Comparison of ENCODE assay signal across 13 mouse cellular contexts in the genomic region with DNA sequence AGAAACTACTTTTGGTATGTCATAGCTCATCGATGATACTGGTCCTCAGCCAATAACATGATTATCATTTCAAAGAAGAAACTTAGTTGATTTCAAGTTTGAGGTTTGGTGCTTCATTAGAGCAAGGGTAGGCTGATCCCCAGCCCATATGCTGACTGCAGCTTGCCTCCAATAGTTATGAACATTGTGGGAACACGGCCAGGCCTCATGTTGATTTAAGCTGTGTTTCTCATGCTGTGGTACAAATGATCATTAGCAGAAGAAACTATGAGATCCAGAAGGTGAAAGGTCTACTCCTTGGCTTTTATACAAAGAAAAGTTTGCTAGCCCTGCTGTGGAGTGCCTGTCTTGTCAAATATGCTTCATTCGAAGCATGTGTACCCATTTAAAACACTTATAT. TPM values are rescaled to one million over a fixed set of nuclear protein-coding genes. Genes with fewer than 3 reads are reported as not detected.
DNase-seq lines count a peak whose midpoint lies in the region; ATAC-seq and TF ChIP-seq lines count a peak whose summit lies in the region.
"Had no signal": no experiment of that assay in that cellular context is flagged by ENCODE, and none has a peak within 500 bp of the region (broad histone marks: within the 10 kb centered on the region; RNA-seq: fewer than 3 reads in every experiment).

No protein-coding gene starts in this region.

- H3K27me3 ChIP-seq in lung, embryonic 14.5 days (ENCODE audit: insufficient read depth, low read length) = no peaks in the 10 kb centered on the region
- H3K27me3 ChIP-seq in lung, postnatal 0 days (replicated peaks; ENCODE audit: insufficient read depth, low read length) = no peaks in the 10 kb centered on the region
- H3K27me3 ChIP-seq in stomach, postnatal 0 days (ENCODE audit: control insufficient read depth, insufficient read depth, low read length) = no peaks in the 10 kb centered on the region
- H3K27me3 ChIP-seq: embryonic facial prominence, embryonic 12.5 days; limb, embryonic 12.5 days had no signal

- ATAC-seq in cerebellum, adult (ENCODE audit: insufficient number of reproducible peaks, low FRiP score, low TSS enrichment) = no peak; the same call in 1 of the 2 replicates
- no peak for ATAC-seq in lung, embryonic 14.5 days (ENCODE audit: insufficient read depth)
- ATAC-seq in lung, postnatal 0 days = no peak
- ATAC-seq in stomach, postnatal 0 days (ENCODE audit: low FRiP score, low TSS enrichment) = 0 out of 2 replicates have a peak, but pooled peaks have one; percentile 51
- ATAC-seq in megakaryocyte progenitor cell, adult 5-6 weeks (replicated peaks; ENCODE audit: poor library complexity) = no peak
- ATAC-seq in megakaryocyte-erythroid progenitor cell, adult 5-6 weeks (replicated peaks; ENCODE audit: low FRiP score, low TSS enrichment, poor library complexity, severe bottlenecking) = no peak
- ATAC-seq: activated CD4-positive, CD25-positive, alpha-beta regulatory T cell, adult 4 months had no signal

- H3K4me2 ChIP-seq in lung, embryonic 14.5 days = no peak overlapping the region
- H3K4me2 ChIP-seq in lung, postnatal 0 days (replicated peaks; ENCODE audit: low read depth, low read length) = no peak overlapping the region
- H3K4me2 ChIP-seq in stomach, postnatal 0 days (replicated peaks; ENCODE audit: low read depth) = no peak overlapping the region
- H3K4me2 ChIP-seq: embryonic facial prominence, embryonic 12.5 days; limb, embryonic 12.5 days had no signal

- no peak overlapping the region for H3K27ac ChIP-seq in lung, embryonic 14.5 days (ENCODE audit: low read depth)
- no peak overlapping the region for H3K27ac ChIP-seq in lung, postnatal 0 days (ENCODE audit: low read length)
- H3K27ac ChIP-seq in layer of hippocampus, adult 2 months = 0 out of 2 replicates have a peak overlapping the region, but pooled peaks have one; percentile 8
- H3K27ac ChIP-seq in stomach, postnatal 0 days (replicated peaks) = no peak overlapping the region
- H3K27ac ChIP-seq: embryonic facial prominence, embryonic 12.5 days; limb, embryonic 12.5 days had no signal

- peak; percentile 33 for DNase-seq in cerebellum, adult 11-12 months
- DNase-seq in lung, embryonic 14.5 days = peak; percentile 32
- no peak for DNase-seq in lung, postnatal 0 days (ENCODE audit: low spot score)
- DNase-seq in layer of hippocampus, adult 2 months (ENCODE audit: low spot score in 2 of 2) = peak; percentile 35 to 44
- peak; percentile 40 for DNase-seq in stomach, postnatal 0 days (ENCODE audit: low spot score)
- DNase-seq: gastrocnemius, postnatal 36 days; right cerebral cortex, postnatal 4 days had no signal

- 54% methylated on average over 3 of the region's 3 CpGs for WGBS in lung, embryonic 14.5 days
- 62% methylated on average over 3 of the region's 3 CpGs for WGBS in lung, postnatal 0 days
- 51% methylated on average over 3 of the region's 3 CpGs for WGBS in stomach, postnatal 0 days

- no peak overlapping the region for H3K9ac ChIP-seq in lung, embryonic 14.5 days
- H3K9ac ChIP-seq in lung, postnatal 0 days (replicated peaks; ENCODE audit: low read depth) = no peak overlapping the region
- H3K9ac ChIP-seq in stomach, postnatal 0 days (ENCODE audit: low read length) = no peak overlapping the region
- H3K9ac ChIP-seq: embryonic facial prominence, embryonic 12.5 days; limb, embryonic 12.5 days had no signal

- H3K36me3 ChIP-seq in lung, embryonic 14.5 days (ENCODE audit: insufficient read depth) = no peaks in the 10 kb centered on the region
- H3K36me3 ChIP-seq in lung, postnatal 0 days (ENCODE audit: insufficient read depth, low read length) = no peaks in the 10 kb centered on the region
- H3K36me3 ChIP-seq in stomach, postnatal 0 days (ENCODE audit: control insufficient read depth, insufficient read depth, low read length) = no peaks in the 10 kb centered on the region; the same call in 1 of the 2 replicates

- TF ChIP-seq EP300 in lung, postnatal 0 days (IDR thresholded peaks at IDR 0.05) = no peak
- TF ChIP-seq EP300 in stomach, postnatal 0 days (optimal IDR thresholded peaks at IDR 0.05) = no peak

- H3K4me1 ChIP-seq in lung, embryonic 14.5 days (ENCODE audit: insufficient read depth) = no peaks in the 10 kb centered on the region
- H3K4me1 ChIP-seq in lung, postnatal 0 days (ENCODE audit: insufficient read depth, low read depth, low read length) = no peaks in the 10 kb centered on the region
- no peaks in the 10 kb centered on the region for H3K4me1 ChIP-seq in stomach, postnatal 0 days (replicated peaks; ENCODE audit: control insufficient read depth, insufficient read depth)
- H3K4me1 ChIP-seq: embryonic facial prominence, embryonic 12.5 days; limb, embryonic 12.5 days had no signal

- H3K9me3 ChIP-seq in lung, embryonic 14.5 days (ENCODE audit: low read depth, low read length) = no peaks in the 10 kb centered on the region
- H3K9me3 ChIP-seq in lung, postnatal 0 days (ENCODE audit: low read length) = no peaks in the 10 kb centered on the region
- H3K9me3 ChIP-seq in stomach, postnatal 0 days (ENCODE audit: control insufficient read depth, low read length) = no peaks in the 10 kb centered on the region
- H3K9me3 ChIP-seq: embryonic facial prominence, embryonic 12.5 days; limb, embryonic 12.5 days had no signal

- no peak overlapping the region for H3K4me3 ChIP-seq in lung, embryonic 14.5 days (ENCODE audit: low read depth, low read length)
- H3K4me3 ChIP-seq in lung, postnatal 0 days (ENCODE audit: low read depth, low read length) = no peak overlapping the region
- H3K4me3 ChIP-seq in layer of hippocampus, adult 2 months = no peak overlapping the region
- H3K4me3 ChIP-seq in stomach, postnatal 0 days (ENCODE audit: low read depth, low read length) = no peak overlapping the region
- H3K4me3 ChIP-seq: embryonic facial prominence, embryonic 12.5 days; limb, embryonic 12.5 days had no signal

- no peak for TF ChIP-seq CTCF in lung, embryonic 14.5 days (IDR thresholded peaks at IDR 0.05; ENCODE audit: low read depth)
- no peak for TF ChIP-seq CTCF in lung, postnatal 0 days (IDR thresholded peaks at IDR 0.05)
- TF ChIP-seq CTCF in layer of hippocampus, adult 2 months (conservative IDR thresholded peaks at IDR 0.05) = no peak
- no peak for TF ChIP-seq CTCF in stomach, postnatal 0 days (IDR thresholded peaks at IDR 0.05; ENCODE audit: low read depth)

RNA-seq across cellular contexts. Expression of gene Ccdc34, which starts 12.5 kb away (rescaled TPM):
- polyA plus RNA-seq in lung, embryonic 14.5 days (2014; fragmentation: Nextera tagmentation; extraction: Ambion mirVana) = 36.9 and 39.5 TPM in 2 replicates
- polyA plus RNA-seq in lung, postnatal 0 days (2015; fragmentation: Nextera tagmentation; extraction: Ambion mirVana) = 10.4 and 11.0 TPM in 2 replicates
- total RNA-seq in layer of hippocampus, adult 2 months (2021) = 10 to 100 TPM; 16.3 to 20.1 TPM
- 16.1 and 18.7 TPM in 2 replicates for polyA plus RNA-seq in stomach, postnatal 0 days (2015; fragmentation: Nextera tagmentation; extraction: Ambion mirVana)
- total RNA-seq in megakaryocyte progenitor cell, adult 5-6 weeks (2015) = 56.3 and 65.9 TPM in 2 replicates
- total RNA-seq in megakaryocyte progenitor cell, adult 5-6 weeks (2017) = 42.6 and 56.5 TPM in 2 replicates
- 33.7 and 49.1 TPM in 2 replicates for total RNA-seq in megakaryocyte-erythroid progenitor cell, adult 5-6 weeks (2014; fragmentation: Nextera tagmentation)
- 53.1 and 76.9 TPM in 2 replicates for total RNA-seq in megakaryocyte-erythroid progenitor cell, adult 5-6 weeks (2017)
